Mouse (Mus musculus) myocyte (in vitro differentiated cells): Measurements from ENCODE around the gene H2-T22. TPM values are rescaled to one million over a fixed set of nuclear protein-coding genes. Genes with fewer than 3 reads are reported as not detected.
A peak's percentile ranks its signal among the peaks of the same experiment; 100 is the strongest.

Experiments
- H3K27me3 ChIP-seq: one replicate; pipeline ENCODE4 v1.6.1; 2011; ENCODE audit not compliant: control insufficient read depth, insufficient read depth, insufficient read length
- H3K36me3 ChIP-seq: one replicate; pipeline ENCODE4 v1.6.1; 2011; ENCODE audit not compliant: control insufficient read depth, insufficient read depth
- H3K4me2 ChIP-seq: one replicate; pipeline ENCODE4 v1.6.1; 2011; ENCODE audit warnings: low read depth, control low read depth
- H3K4me3 ChIP-seq: one replicate; pipeline ENCODE4 v1.5.1; 2011; ENCODE audit warnings: mild to moderate bottlenecking, control low read depth, moderate library complexity
- H3K79me2 ChIP-seq: one replicate; pipeline ENCODE4 v1.6.1; 2011; ENCODE audit not compliant: control insufficient read depth, insufficient read depth
- H3ac ChIP-seq: one replicate; pipeline ENCODE4 v1.6.1; 2011; ENCODE audit not compliant: control insufficient read depth, insufficient read length
- CEBPB ChIP-seq: IDR thresholded peaks from 2 replicates; pipeline ENCODE4 v1.6.1; 2011; ENCODE audit warnings: mild to moderate bottlenecking, moderate library complexity; ENCODE audit not compliant: poor library complexity, insufficient read depth, severe bottlenecking
- E2F4 ChIP-seq: IDR thresholded peaks from one replicate; pipeline ENCODE4 v1.6.1; 2011; ENCODE audit warnings: mild to moderate bottlenecking, control low read depth, moderate library complexity; ENCODE audit not compliant: insufficient read depth
- MAX ChIP-seq: IDR thresholded peaks from one replicate; pipeline ENCODE4 v1.6.1; 2011; ENCODE audit warnings: low read depth, mild to moderate bottlenecking, control low read depth
- MYOD1 ChIP-seq, 3 experiments: IDR thresholded peaks; one replicate each; pipeline ENCODE4 v1.6.1; 2011; ENCODE audit warnings: control low read depth in 2 of 3, low read depth in 2 of 3, mild to moderate bottlenecking in 2 of 3, moderate library complexity in 1 of 3; ENCODE audit not compliant: insufficient read length in 2 of 3, control insufficient read depth in 1 of 3
- MYOG ChIP-seq, 3 experiments: IDR thresholded peaks; one replicate each; pipeline ENCODE4 v1.6.1; 2011; ENCODE audit warnings: control low read depth in 2 of 3, low read depth in 2 of 3, mild to moderate bottlenecking in 2 of 3; ENCODE audit not compliant: insufficient read length in 2 of 3, control insufficient read depth in 1 of 3, insufficient read depth in 1 of 3
- POLR2A ChIP-seq: IDR thresholded peaks from one replicate; pipeline ENCODE4 v1.6.1; 2011; ENCODE audit warnings: low read depth, mild to moderate bottlenecking, control low read depth, moderate library complexity; ENCODE audit not compliant: insufficient read length
- POLR2AphosphoS2 ChIP-seq: IDR thresholded peaks from one replicate; pipeline ENCODE4 v1.6.1; 2011; ENCODE audit warnings: low read depth, control low read depth; ENCODE audit not compliant: insufficient read length
- REST ChIP-seq: IDR thresholded peaks from one replicate; pipeline ENCODE4 v1.6.1; 2011; ENCODE audit warnings: mild to moderate bottlenecking, control low read depth, moderate library complexity; ENCODE audit not compliant: insufficient read depth, insufficient read length
- SRF ChIP-seq: IDR thresholded peaks from one replicate; pipeline ENCODE4 v1.6.1; 2011; ENCODE audit warnings: low read depth; ENCODE audit not compliant: control insufficient read depth, insufficient read length
- TCF12 ChIP-seq: IDR thresholded peaks from one replicate; pipeline ENCODE4 v1.6.1; 2011; ENCODE audit warnings: mild to moderate bottlenecking, control low read depth; ENCODE audit not compliant: poor library complexity, insufficient read depth, severe bottlenecking
- TCF3 ChIP-seq: IDR thresholded peaks from one replicate; pipeline ENCODE4 v1.6.1; 2011; ENCODE audit warnings: low read depth, control low read depth; ENCODE audit not compliant: insufficient read length
- USF1 ChIP-seq: IDR thresholded peaks from one replicate; pipeline ENCODE4 v1.6.1; 2011; ENCODE audit warnings: low read depth, mild to moderate bottlenecking, control low read depth, moderate library complexity
- polyA plus RNA-seq: library from polyadenylated mRNA; unstranded; fragments of >200 nt; fragmentation: generic; extraction: Trizol; gene quantifications from one replicate; pipeline ENCODE4 v1.2.1, GENCODE M21; 2012; ENCODE audit warnings: missing spikeins

Gene H2-T22
- polyA plus RNA-seq, 1 experiment, result 22.1 TPM

DNA sequence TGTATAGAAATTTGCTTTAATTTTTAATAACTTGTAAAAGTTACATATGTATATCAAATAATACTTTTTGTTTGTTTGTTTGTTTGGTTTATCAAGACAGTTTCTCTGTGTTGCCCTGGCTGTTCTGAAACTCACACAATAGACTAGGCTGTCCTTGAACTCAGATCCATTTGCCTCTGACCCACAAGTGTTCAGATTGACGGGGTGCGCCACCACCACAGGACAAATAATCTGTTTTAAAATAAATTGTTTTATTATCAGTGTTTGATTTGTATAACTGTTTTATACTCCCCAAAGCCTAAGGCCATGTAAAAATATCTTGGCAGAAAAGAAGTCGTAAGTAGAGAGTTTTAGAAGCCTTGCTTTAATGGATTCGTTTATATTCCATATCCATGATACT, 14.9 kb downstream of the H2-T22 start:
- no peaks in the 10 kb centered on the region for H3K36me3 ChIP-seq
- TF ChIP-seq MYOD1 (IDR thresholded peaks at IDR 0.05; ENCODE audit: control insufficient read depth in 1 of 3, insufficient read length in 2 of 3, low read depth in 2 of 3), result no peak
- no peak for TF ChIP-seq POLR2A
- TF ChIP-seq TCF3, result no peak
- TF ChIP-seq REST, result no peak
- TF ChIP-seq MAX, result no peak
- no peak for TF ChIP-seq CEBPB
- TF ChIP-seq POLR2AphosphoS2, result no peak
- TF ChIP-seq SRF, result no peak
- no peak for TF ChIP-seq MYOG (IDR thresholded peaks at IDR 0.05; ENCODE audit: control insufficient read depth in 1 of 3, insufficient read depth in 1 of 3, insufficient read length in 2 of 3, low read depth in 2 of 3)
- TF ChIP-seq E2F4, result no peak
- TF ChIP-seq USF1, result no peak
- TF ChIP-seq TCF12, result no peak
- H3K4me3 ChIP-seq, result no peak overlapping the region
- no peak overlapping the region for H3K4me2 ChIP-seq
- H3ac ChIP-seq, result no peak overlapping the region
- H3K27me3 ChIP-seq, result no peaks in the 10 kb centered on the region
- H3K79me2 ChIP-seq, result peaks cover 38% of the 10 kb centered on the region

DNA sequence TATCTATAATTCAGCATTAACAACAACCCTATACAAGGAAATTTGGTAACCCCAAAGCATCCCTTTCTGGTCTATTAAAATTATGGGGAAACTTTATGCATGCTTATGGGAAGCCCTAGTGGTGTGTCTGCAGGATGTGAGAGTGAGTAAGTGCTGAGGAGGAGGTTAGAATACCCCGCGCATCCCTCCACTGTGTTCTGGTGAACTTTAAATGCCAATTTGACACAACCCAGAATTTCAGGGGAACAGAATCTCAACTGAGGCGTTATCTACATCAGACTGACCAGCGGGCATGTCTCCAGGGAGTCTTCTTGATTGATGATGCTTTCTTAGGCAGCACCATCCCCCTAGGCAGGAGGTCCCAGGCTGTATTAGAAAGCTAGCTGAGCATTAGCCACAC, 16.6 kb downstream of the H2-T22 start:
- no peaks in the 10 kb centered on the region for H3K27me3 ChIP-seq

DNA sequence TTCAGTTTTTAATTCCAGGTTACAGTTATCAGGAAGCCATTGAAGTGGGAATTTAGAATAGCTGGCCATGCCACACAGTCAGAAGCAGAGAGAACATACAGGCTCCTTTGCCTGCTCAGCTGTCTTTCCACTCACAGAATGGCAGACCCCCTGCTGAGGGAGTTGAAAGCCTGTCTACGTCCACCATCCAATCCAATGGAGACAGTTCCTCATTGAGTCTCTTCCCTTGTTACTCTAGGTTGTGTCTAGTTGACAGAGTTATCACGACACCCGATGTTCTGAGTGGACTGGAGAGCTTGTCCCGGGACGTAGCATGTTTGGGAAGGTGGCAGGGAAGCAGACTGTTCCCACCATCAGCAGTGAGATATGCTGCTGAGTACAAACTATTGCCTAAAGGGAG, 17.4 kb downstream of the H2-T22 start:
- peak overlapping the region; percentile 80 for H3K4me2 ChIP-seq
- TF ChIP-seq USF1 (no peak), REST (no peak), POLR2AphosphoS2 (no peak), CEBPB (no peak), E2F4 (no peak), MYOD1 (IDR thresholded peaks at IDR 0.05; ENCODE audit: control insufficient read depth in 1 of 3, insufficient read length in 2 of 3, low read depth in 2 of 3) (no peak), SRF (no peak), TCF12 (no peak), MAX (no peak), MYOG (IDR thresholded peaks at IDR 0.05; ENCODE audit: control insufficient read depth in 1 of 3, insufficient read depth in 1 of 3, insufficient read length in 2 of 3, low read depth in 2 of 3) (no peak), TCF3 (no peak), POLR2A (no peak)
- H3K36me3 ChIP-seq, result no peaks in the 10 kb centered on the region
- no peak overlapping the region for H3K4me3 ChIP-seq
- H3K79me2 ChIP-seq, result peaks cover 55% of the 10 kb centered on the region
- no peaks in the 10 kb centered on the region for H3K27me3 ChIP-seq
- H3ac ChIP-seq, result no peak overlapping the region

More for the DNA sequence above, 16.6 kb downstream of the H2-T22 start:
- no peaks in the 10 kb centered on the region for H3K36me3 ChIP-seq
- no peak overlapping the region for H3K4me2 ChIP-seq
- H3K79me2 ChIP-seq, result peaks cover 51% of the 10 kb centered on the region
- no peak overlapping the region for H3ac ChIP-seq
- no peak overlapping the region for H3K4me3 ChIP-seq
- TF ChIP-seq TCF3 (no peak), SRF (no peak), REST (no peak), TCF12 (no peak), MYOD1 (IDR thresholded peaks at IDR 0.05; ENCODE audit: control insufficient read depth in 1 of 3, insufficient read length in 2 of 3, low read depth in 2 of 3) (no peak), E2F4 (no peak), USF1 (no peak), POLR2A (no peak), CEBPB (no peak)

DNA sequence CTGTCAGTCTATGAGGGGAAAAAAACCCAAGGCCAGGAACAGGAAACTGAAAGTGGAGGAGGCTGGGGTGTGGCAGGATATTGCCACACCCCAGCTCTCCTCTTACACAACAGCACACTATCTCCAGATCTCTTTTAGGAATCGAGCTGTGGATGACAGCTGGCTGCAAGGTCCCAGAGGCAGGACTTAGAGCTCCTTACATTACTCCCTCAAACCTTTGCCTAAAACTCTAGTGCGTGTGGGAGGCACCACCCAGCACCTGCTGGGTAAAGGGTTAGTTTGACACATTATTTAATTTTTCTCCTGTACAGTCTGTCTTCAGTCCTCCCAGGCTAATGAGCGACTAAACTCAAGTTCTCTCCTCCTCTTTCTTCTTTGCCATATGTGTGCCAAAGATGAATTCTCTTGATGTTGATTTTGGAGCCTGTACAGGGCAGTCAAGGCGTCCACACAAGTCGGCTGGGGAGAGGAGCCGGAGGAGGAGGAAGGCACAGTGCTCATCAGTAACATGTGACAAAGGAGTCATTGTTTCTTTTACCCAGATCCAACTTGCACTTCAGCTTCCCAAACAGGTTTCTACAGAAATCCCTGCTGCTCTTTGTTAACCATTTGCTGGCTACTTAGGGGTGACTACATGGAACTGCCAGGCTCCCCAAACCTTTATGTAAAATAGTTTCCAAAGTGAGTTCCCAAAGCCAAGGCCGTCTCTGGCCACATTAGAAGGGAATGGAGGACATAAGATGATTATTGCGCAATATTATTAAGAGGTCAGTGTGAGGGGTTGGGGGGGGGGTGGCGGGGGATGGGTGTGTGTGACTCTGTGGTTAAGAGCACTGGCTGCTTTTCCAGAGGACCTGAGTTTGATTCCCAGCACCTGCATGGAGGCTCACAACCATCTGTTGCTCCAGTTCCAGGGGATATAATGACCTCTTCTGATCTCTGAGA, 18.6 kb downstream of the H2-T22 start:
- peak; percentile 92 for TF ChIP-seq CEBPB
- no peak for TF ChIP-seq TCF3
- TF ChIP-seq MYOD1 (IDR thresholded peaks at IDR 0.05; ENCODE audit: control insufficient read depth in 1 of 3, insufficient read length in 2 of 3, low read depth in 2 of 3), result peak; percentile 48 to 84 (median 63)
- no peak for TF ChIP-seq MAX
- no peak for TF ChIP-seq POLR2AphosphoS2
- TF ChIP-seq REST, result no peak
- peak in 2 of 3 experiments; percentile 71 to 73 for TF ChIP-seq MYOG (IDR thresholded peaks at IDR 0.05; ENCODE audit: control insufficient read depth in 1 of 3, insufficient read depth in 1 of 3, insufficient read length in 2 of 3, low read depth in 2 of 3)
- Histone ChIP-seq H3ac (no peak overlapping the region), H3K36me3 (no peaks in the 10 kb centered on the region)

DNA sequence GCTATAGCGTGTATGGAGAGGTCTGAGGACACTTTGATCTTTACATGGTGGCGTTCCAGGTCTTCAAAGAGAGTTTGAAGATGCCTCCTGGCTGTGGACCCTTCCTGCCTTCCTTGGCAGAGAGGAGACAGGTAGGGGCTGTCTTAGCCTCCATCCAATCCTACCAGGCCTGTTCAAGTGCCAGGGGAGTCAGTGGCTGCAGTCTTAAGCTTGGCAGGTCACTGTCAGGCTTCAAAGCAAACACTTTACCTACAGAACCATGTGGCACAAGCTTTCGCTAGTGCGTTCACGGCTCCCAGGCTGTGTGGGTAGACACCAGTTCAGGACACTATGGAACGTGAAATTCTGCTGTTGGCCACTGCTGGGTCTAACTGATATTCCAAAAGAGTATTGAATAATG, 19.6 kb downstream of the H2-T22 start:
- TF ChIP-seq MAX (no peak), USF1 (no peak), TCF3 (no peak), POLR2A (no peak), SRF (no peak), MYOD1 (IDR thresholded peaks at IDR 0.05; ENCODE audit: control insufficient read depth in 1 of 3, insufficient read length in 2 of 3, low read depth in 2 of 3) (no peak), REST (no peak), POLR2AphosphoS2 (no peak)
- Histone ChIP-seq H3K4me3 (no peak overlapping the region), H3K27me3 (no peaks in the 10 kb centered on the region), H3ac (no peak overlapping the region), H3K36me3 (no peaks in the 10 kb centered on the region), H3K79me2 (peaks cover 58% of the 10 kb centered on the region), H3K4me2 (peak overlapping the region; percentile 80)

More for the DNA sequence above, 18.6 kb downstream of the H2-T22 start:
- peaks cover 60% of the 10 kb centered on the region for H3K79me2 ChIP-seq
- H3K27me3 ChIP-seq, result no peaks in the 10 kb centered on the region
- no peak overlapping the region for H3K4me3 ChIP-seq
- H3K4me2 ChIP-seq, result peak overlapping the region; percentile 80
